Mouse (Mus musculus): Measurements from ENCODE around the gene Tmem132b.

Gene Tmem132b

DNA sequence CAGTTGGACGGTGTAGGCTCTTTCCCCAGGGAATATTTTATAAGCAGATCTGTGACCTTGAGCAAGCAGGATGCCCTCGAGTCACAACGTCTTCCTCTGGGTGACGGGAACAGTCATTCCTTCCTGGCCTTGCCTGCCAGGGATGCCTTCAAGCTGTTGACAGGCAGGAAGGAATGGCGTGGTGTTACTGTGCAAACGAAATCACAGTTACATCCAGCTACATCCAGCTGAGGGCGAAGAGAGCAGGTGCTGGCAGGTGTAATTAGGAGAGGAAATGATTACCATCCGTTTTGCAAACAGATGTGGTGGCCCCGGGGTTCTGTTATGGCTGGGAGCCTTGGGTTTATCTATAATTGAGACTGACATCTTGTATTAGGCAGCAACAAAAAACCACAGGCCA is 205.5 kb downstream of the Tmem132b start:
- in situ Hi-C loops (cut with MboI; ENCODE audit: unreplicated experiment in 2 of 2), result no loop called here

DNA sequence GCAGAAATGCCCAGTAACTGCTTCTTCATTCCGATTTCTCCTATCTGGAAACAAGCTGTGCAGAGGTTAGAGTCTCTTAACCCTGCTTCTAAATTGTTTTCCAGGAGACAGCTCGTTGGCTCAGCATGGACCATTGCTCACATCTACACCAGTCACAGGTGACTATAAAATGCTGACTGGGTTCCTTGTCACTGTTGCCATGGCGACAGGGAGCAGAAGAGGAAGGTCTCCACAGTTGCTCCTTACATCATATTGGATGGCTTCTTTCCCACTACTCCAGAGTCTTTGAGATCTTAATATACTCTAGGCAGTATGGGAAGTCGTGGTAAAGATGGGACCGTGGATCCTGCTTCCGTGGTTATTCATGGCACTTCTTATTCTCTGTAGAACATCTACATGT is 211.9 kb downstream of the Tmem132b start:
- in situ Hi-C loops (cut with MboI; ENCODE audit: unreplicated experiment in 2 of 2), result loop anchor here in 1 of 2 experiments (5.0 kb wide), 1 partner anchor 51 kb away; no protein-coding TSS in a partner anchor

DNA sequence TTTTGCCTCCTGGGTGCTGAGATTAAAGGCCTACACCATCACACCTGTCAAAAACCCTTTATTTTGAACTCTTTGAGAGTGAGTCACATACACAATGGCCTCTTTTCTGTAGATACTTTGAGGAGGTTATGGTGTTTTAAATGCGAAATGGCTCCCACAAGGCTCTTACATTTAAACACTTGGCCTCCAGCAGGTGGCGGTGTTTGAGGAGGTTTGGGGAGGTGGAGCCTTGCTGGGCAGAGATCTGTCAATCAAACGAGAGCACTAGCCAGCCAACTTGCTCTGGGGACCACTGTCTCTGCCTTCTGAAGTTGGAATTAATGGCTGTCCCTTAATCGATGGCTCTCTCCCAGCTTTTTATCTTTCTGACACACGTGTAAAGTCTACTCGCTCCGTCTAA is 214.2 kb downstream of the Tmem132b start:
- in situ Hi-C loops (cut with MboI; ENCODE audit: unreplicated experiment in 2 of 2), result no loop called here

DNA sequence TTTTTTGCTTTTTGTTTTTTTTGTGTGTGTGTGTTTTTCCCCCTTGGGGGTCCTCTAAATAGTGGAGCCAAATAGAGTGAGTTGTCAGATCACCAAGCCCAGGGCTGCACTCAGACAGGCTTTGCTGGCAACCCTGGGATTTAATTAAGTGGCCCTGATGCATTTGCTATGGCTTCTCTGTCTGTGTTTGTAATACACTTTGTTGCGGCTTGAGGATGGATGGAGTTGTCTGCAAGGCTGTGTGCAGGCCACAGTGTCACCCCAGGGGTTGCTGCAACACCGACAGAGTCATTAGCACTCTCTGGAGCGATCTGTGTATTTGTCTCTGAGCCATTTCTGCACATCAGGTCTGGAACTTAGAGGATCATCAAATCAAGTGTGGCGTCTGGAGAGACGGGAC is 219.9 kb downstream of the Tmem132b start:
- in situ Hi-C loops (cut with MboI; ENCODE audit: unreplicated experiment in 2 of 2), result no loop called here

DNA sequence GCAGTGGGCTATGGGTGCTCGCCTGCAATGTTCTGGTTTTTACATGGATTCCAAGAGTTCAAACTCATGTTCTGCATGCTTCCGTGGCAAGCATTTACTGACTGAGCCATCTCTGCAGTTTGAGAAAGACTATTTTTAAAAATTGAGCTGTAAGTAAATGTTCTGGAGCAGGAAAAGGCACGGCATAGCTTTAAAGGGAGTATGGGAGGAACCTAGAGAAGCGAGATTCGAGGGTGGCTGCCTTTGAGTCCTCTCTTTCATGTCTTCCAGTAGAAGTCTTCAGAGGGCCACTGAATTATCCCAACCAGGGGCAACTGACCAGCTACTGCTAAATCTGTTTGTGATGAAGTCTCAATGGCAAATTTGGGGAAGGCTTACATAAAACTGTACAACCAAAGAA is 221.0 kb downstream of the Tmem132b start:
- in situ Hi-C loops (cut with MboI; ENCODE audit: unreplicated experiment in 2 of 2), result no loop called here

DNA sequence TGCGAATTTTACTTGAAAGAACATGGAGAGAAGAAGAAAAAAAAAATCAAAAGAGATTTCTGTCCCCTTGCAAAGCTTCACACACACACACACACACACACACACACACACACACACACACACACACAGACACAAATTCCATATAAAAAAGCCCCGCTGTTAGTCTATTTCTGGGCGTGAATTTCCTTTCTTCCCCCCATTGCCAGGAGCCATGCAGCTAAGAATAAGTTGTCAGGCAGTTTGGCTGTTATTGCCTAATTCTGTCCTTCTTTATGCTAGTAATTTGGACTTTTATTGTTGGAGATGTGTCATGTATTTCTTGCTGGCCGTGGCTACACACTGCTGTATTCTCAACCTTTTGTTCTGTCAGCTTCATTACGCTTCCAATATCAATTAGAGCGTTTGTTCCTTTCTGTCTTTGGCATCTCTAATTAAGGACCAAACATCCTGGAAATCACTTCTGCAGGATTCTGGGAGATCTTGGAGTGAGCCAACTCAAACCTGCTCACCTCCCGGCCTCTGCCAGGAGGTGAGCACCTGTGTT is 225.5 kb downstream of the Tmem132b start:
- in situ Hi-C loops (cut with MboI; ENCODE audit: unreplicated experiment in 2 of 2), result no loop called here

DNA sequence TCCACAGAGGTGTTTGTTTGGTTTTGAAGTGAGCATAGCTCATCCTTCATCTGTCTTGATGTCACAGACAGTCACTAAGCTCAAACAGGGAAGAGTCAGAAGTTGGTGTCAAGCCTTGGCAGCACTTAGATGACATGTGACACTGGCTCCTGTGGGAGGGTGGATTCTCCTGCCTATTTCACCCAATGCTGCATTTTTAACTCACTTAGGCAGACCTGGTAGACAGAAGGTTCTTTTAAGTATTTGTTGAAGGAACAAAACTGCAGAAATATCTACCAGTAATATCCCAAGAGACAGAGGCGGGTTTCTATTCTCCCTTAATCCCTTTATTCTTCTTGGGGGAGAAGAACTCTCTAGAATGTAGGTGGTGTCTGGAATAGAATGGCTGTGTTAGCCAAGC is 226.9 kb downstream of the Tmem132b start:
- in situ Hi-C loops (cut with MboI; ENCODE audit: unreplicated experiment in 2 of 2), result no loop called here

DNA sequence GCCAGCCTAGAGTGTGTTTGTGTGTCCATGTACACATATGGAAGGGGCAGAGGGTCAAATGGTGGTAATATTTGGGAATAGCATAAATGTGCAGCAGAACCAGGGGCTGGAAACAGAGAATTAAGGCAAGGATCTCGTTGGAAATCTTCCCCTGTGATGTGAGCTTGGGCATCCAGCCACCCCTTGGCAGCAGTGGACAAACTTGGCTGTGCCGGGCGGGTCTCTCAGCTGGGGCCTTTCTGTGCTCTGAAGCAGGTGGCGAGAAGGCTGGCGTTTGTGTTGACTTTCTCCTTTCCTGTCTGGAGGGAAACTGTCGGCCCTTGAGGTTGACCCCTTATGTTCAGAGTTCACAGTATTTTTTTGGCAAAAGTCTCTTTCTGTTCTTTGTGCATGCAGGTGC is 235.4 kb downstream of the Tmem132b start:
- in situ Hi-C loops (cut with MboI; ENCODE audit: unreplicated experiment in 2 of 2), result no loop called here

DNA sequence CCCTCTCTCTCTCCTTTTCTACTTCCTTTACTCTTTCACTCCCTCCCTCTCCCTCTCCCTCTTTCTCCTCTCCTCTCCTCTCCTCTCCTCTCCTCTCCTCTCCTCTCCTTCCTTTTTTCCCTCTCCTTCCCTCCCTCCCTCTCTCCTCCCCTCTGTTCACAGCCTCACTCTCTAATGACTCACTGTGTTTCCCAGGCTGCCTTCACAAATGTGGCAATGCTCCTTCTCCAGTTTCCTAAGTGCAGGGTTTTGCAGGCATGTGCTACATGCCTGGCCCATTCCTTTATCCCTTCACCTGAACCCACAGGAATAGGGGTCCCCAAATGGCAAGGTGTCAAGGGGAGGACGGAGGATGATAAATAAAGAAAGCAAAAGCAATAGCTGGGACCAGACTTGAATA is 236.4 kb downstream of the Tmem132b start:
- in situ Hi-C loops (cut with MboI; ENCODE audit: unreplicated experiment in 2 of 2), result no loop called here

DNA sequence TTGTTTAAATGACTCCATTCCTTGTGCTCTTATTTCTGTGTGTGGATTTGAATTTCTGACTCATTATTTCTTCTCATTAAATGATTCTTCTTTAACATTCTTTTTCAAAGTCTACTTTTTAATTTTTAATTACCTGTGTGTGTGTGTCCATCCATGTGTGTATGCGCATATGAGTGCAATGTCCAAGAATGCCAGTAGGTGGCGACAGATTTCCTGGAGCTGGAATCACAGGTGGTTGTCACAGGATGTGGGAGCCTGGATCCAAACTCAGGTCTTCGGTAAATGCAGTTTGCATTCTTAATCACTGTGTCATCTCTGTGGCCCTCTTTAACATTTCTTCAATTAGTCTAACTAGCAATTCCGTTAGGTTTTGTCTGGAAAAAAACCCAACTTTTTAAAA is 240.7 kb downstream of the Tmem132b start:
- in situ Hi-C loops (cut with MboI; ENCODE audit: unreplicated experiment in 2 of 2), result no loop called here

DNA sequence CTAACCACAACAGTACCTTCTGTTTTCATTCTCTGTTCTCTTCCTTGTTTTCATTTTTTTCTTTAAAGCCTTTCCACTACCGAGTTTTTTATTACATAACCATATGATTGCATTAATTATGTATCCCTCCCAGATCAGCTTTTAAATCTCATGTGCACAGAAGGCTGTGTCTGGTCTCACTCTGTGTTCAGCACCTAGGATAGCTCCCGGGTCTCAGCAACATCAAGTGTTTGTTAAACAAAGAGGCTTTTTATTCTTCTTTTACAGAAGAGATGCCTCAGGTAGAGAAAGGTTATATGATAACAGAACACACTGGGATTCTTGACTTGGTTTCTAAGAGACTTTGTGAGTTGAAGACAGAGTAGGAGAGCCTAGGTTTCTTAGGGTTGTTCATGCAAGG is 241.2 kb downstream of the Tmem132b start:
- in situ Hi-C loops (cut with MboI; ENCODE audit: unreplicated experiment in 2 of 2), result no loop called here

DNA sequence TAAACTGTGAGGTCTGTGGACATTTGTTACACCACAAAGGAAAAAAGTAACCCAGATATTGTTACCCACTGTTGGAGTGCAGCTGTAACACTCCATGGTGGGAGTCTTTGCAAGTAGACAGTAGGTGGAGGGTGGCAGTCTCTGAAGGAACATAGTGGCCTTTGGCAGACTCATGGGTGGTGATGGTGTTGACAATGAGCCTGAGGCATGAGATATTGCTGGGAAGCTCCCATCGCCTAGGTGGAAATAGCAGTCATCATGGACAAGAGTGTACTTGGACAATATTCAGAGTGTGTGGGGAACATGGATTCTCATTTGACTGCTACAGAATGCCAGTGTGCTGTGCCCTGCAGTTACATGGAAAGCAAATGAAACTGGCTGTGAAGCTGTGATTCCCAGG is 248.8 kb downstream of the Tmem132b start:
- in situ Hi-C loops (cut with MboI; ENCODE audit: unreplicated experiment in 2 of 2), result no loop called here

DNA sequence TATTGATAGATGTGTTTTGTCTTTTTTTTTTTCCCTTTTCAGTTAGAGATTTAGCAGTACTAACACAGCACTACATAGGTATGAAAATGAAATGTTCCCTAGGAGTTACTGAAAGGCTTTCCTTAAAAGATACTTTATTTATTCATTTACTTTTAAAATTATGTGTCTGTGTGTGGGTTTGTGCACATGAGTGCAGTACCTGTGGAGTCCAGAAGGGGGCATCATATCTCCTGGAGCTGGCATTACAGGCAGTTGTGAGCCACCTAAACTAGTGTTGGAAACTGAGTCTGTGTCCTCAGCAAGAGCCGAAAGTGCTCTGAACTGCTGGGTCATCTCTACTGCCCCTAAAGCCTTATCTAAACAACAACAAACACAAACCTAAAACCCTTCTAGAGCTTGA is 261.1 kb downstream of the Tmem132b start:
- in situ Hi-C loops (cut with MboI; ENCODE audit: unreplicated experiment in 2 of 2), result no loop called here

DNA sequence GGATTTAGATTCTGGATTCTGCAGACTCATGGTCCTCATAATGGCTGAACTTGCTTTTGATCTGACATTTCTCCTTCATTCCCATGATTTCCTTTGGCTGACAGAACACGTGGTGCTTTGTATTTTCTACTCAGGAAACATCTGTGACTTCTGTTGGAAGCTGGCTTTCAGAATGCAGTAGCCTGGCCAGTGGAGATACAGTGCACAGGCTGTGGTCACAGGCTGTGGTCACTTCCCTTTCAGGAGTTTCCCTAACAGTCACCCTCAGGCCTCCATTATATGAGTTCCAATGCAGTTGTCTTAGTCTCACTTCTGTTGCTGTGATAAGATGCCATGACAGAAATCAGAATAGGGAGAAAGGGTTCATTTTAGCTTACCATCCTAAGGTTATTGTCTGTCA is 262.7 kb downstream of the Tmem132b start:
- in situ Hi-C loops (cut with MboI; ENCODE audit: unreplicated experiment in 2 of 2), result no loop called here

DNA sequence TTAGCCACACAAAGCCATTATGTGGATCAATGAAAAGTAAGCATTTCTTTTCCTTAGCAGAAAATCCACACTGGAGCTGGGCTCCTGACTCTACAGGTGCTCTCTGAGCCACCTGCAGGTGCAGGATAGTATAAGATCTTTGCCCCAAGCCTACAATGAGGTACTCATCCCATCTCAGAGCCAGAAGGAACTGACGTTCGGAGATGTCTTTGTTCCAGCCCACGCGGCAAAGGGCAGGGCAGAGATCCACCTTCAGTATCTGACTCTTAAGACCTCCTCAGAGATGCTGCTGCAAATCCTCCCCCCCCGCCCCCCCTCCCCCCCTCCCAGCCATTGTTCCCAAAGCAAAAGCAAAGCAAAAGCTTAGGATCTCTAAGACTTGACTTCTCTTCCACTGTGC is 268.0 kb downstream of the Tmem132b start:
- in situ Hi-C loops (cut with MboI; ENCODE audit: unreplicated experiment in 2 of 2), result no loop called here

DNA sequence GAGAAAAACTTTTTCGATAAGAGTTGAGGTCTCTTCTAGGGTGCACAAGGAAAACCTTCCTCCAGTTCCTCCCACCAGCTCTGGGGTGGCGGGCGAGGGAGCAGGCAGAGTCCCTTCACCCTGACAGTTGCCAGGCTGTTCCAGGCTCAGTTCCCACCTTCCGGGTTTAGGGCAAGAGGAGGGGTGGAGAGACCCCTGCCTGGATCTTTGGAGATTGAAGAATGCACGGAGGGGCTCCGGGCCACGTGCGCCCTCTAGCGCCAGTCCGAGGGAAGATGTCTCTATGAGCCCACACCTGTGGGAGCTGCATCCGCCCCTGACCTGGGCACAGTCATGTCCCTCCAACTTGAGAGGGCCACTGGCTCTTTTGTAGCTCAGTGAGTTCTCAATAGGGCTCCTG is 268.5 kb downstream of the Tmem132b start:
- in situ Hi-C loops (cut with MboI; ENCODE audit: unreplicated experiment in 2 of 2), result no loop called here

DNA sequence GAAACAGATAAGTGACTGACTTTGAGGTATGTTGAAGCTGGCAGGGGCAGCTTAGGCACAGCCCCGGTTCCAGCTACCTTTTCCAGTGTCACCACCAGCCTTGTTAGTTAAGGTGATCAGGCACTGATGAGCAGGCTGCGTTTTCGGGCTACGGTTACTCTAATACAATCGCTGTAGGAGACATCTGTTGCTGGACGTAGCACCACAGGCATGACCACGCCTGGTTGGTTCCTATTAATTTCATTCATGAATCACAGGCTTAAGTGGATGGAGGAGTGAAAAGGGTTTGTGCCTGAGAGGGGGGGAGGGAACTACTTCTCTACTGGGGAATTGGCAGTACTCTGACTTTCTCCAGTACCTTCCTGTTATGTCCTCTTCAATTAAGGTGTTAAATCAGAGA is 271.2 kb downstream of the Tmem132b start:
- in situ Hi-C loops (cut with MboI; ENCODE audit: unreplicated experiment in 2 of 2), result no loop called here

DNA sequence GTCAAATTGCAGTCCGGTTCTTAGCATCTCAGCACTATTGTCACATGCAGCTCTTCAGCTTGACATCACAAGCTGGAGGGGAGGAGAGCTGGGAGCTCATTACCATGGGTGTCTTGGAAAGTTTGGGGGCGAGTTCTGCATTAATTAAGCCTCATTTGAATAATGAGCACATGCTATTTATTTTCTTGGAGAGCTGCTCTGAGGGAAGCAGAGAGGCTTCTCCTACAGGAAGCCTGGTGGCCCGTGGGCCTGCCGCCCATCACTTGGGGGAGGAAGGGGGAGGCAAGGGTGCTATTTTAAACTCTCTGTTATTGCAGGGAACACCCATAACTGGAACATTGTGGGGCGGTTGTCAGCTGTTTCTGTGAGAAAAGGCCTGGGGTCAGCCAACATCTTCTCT is 273.8 kb downstream of the Tmem132b start:
- in situ Hi-C loops (cut with MboI; ENCODE audit: unreplicated experiment in 2 of 2), result no loop called here

DNA sequence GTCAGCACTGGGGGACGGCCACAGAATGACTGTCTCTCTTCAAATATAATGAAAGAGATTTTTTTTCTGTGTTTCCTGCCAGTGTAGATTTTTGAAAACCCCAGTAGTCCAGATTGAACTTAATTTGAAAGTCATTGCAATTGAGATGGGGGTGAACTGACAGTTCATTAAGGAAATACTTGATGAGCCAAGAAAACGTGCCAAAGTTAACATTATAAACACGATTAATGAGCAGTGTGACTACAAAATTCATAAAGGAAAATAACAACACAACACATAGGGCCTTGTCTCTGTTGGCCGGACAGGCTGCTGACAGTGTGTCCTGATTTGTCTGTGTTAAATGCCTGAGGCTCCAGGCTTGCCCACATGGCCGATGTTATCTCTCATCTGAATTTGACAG is 276.3 kb downstream of the Tmem132b start:
- in situ Hi-C loops (cut with MboI; ENCODE audit: unreplicated experiment in 2 of 2), result no loop called here

DNA sequence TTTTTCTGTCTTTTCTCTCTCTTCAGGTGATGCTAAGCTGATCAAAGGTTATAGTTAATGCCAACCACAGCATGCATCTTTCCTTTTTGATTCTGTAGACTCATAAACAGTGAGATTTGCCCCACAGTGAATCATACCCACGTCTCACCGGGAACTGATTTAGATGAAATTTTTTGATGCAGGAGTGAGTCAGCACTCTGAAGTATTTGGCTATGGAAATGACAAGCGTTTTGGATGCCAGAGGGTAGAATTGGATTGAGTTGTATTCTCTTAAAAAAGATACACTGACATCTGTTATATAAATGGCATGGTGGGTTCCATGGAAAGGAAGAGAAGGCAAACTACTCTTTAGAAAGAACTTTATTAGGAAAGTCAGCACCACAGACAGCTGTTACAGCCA is 297.8 kb downstream of the Tmem132b start:
- in situ Hi-C loops (cut with MboI; ENCODE audit: unreplicated experiment in 2 of 2), result no loop called here

DNA sequence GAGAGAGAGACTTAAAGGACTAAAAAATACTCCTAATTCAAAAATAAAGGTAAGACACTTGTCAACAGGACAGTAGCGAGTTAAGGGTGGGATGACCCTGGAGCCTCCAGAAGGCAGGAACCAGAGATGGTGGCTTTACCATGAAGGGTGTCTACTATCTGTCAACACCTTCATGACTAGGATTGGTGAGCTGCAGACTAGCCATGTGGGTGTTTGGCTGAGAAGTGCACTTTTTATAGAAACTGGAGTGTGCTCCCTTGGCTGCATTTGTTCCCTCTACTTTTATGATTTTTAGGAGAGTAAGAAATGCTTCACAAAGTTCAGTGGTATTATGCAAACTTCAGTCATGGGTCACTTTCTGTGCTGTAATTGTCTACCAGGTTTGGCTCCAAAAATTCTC is 304.3 kb downstream of the Tmem132b start:
- in situ Hi-C loops (cut with MboI; ENCODE audit: unreplicated experiment in 2 of 2), result no loop called here

DNA sequence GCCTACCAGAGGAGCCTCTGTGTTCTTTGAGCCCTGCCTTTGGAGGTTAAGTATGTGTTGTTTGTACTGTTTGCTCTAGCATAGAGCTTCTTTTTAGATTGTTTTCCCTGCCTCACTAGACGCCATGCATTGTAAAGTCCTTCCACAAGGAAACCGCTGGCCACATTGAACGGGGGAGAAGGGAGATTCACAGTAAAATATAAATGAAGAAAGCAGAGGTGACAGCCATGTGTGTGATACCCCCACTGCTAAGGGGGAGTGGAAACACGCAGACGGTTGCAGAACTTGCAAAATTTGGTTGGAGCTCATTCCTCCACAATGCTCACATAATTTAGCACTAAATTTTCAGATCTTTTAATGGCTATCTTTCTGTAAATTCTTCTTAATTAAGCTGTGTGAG is 305.2 kb downstream of the Tmem132b start:
- in situ Hi-C loops (cut with MboI; ENCODE audit: unreplicated experiment in 2 of 2), result no loop called here
